Mouse (Mus musculus): ENCODE results near the gene Hk3. TPM values are rescaled to one million over a fixed set of nuclear protein-coding genes. Genes with fewer than 3 reads are reported as not detected.

Hk3 gene
- 3.2 TPM for polyA plus RNA-seq (2014; fragmentation: Illumina TruSeq; extraction: RNeasy Lipid Tissue Mini Kit (QIAGEN cat#74804); ENCODE audit: low read depth, low replicate concordance)

GRCm38 (mm10) chr13:55021194-55021779, at the start of gene Hk3:
Gene Hk3, minus strand, starts transcription at chr13:55021385.

Other genes starting within 250 kb of the Hk3 start
- gene Eif4e1b, start 237.4 kb downstream of the Hk3 start, polyA plus RNA-seq (2014; fragmentation: Illumina TruSeq; extraction: RNeasy Lipid Tissue Mini Kit (QIAGEN cat#74804); ENCODE audit: low read depth, low replicate concordance): 0.55 TPM
- gene Tspan17, start 232.0 kb downstream of the Hk3 start, polyA plus RNA-seq (2014; fragmentation: Illumina TruSeq; extraction: RNeasy Lipid Tissue Mini Kit (QIAGEN cat#74804); ENCODE audit: low read depth, low replicate concordance): 42.7 TPM
- gene Unc5a, start 72.0 kb downstream of the Hk3 start, polyA plus RNA-seq (2014; fragmentation: Illumina TruSeq; extraction: RNeasy Lipid Tissue Mini Kit (QIAGEN cat#74804); ENCODE audit: low read depth, low replicate concordance): 15.9 TPM
- 38.4 TPM for gene Uimc1, start 78.9 kb upstream of the Hk3 start, polyA plus RNA-seq (2014; fragmentation: Illumina TruSeq; extraction: RNeasy Lipid Tissue Mini Kit (QIAGEN cat#74804); ENCODE audit: low read depth, low replicate concordance)
- gene Zfp346, start 83.9 kb upstream of the Hk3 start, polyA plus RNA-seq (2014; fragmentation: Illumina TruSeq; extraction: RNeasy Lipid Tissue Mini Kit (QIAGEN cat#74804); ENCODE audit: low read depth, low replicate concordance): 20.3 TPM
- gene Gm17617, start 112.2 kb upstream of the Hk3 start, polyA plus RNA-seq (2014; fragmentation: Illumina TruSeq; extraction: RNeasy Lipid Tissue Mini Kit (QIAGEN cat#74804); ENCODE audit: low read depth, low replicate concordance): not detected
- gene Fgfr4, start 131.3 kb upstream of the Hk3 start, polyA plus RNA-seq (2014; fragmentation: Illumina TruSeq; extraction: RNeasy Lipid Tissue Mini Kit (QIAGEN cat#74804); ENCODE audit: low read depth, low replicate concordance): 4.6 TPM
- gene Nsd1, start 188.4 kb upstream of the Hk3 start, polyA plus RNA-seq (2014; fragmentation: Illumina TruSeq; extraction: RNeasy Lipid Tissue Mini Kit (QIAGEN cat#74804); ENCODE audit: low read depth, low replicate concordance): 36.5 TPM